10 mouse cellular contexts compared by ENCODE assay signal in genomic region chr17:10408681-10409081, GRCm38 (mm10).
A peak's percentile ranks its signal among the peaks of the same experiment; 100 is the strongest.
DNase-seq lines count a peak whose midpoint lies in the region; TF ChIP-seq lines count a peak whose summit lies in the region.
"Had no signal": no experiment of that assay in that cellular context is flagged by ENCODE, and none has a peak within 500 bp of the region (broad histone marks: within the 10 kb centered on the region; RNA-seq: fewer than 3 reads in every experiment).

No protein-coding gene starts in this region.

- no peak for TF ChIP-seq POLR2A in cerebellum, adult 2 months (IDR thresholded peaks at IDR 0.05; ENCODE audit: borderline replicate concordance, insufficient read depth, low read length)

- 71% methylated on average over 4 of the region's 4 CpGs for WGBS in cerebellum, adult 2 months

- TF ChIP-seq CTCF in gastrocnemius, adult 2 months (IDR thresholded peaks at IDR 0.05): no peak
- TF ChIP-seq CTCF in left cerebral cortex, adult 2 months (IDR thresholded peaks at IDR 0.05): no peak
- TF ChIP-seq CTCF in cerebellum, adult 2 months (IDR thresholded peaks at IDR 0.05; ENCODE audit: borderline replicate concordance, insufficient read depth, low read depth, low read length): no peak

- DNase-seq in gastrocnemius, adult 2 months: peak; percentile 66
- DNase-seq in gastrocnemius, postnatal 36 days: no peak
- DNase-seq in left cerebral cortex, adult 2 months (ENCODE audit: extremely low spot score in 1 of 2, low spot score in 2 of 2): no peak
- no peak for DNase-seq in left cerebral cortex, adult 11 months (ENCODE audit: low spot score)
- peak; percentile 34 to 45 for DNase-seq in adrenal gland, postnatal 36 days
- DNase-seq in hindlimb bud, embryonic 11.5 days (ENCODE audit: extremely low spot score, low read depth, low spot score): peak; percentile 30
- no peak for DNase-seq in cerebellum, adult 2 months
- no peak for DNase-seq in cerebellum, postnatal 36 days
- DNase-seq: lung, postnatal 14 days had no signal

- H3K4me3 ChIP-seq in gastrocnemius, adult 2 months: no peak overlapping the region
- no peak overlapping the region for H3K4me3 ChIP-seq in left cerebral cortex, adult 2 months
- H3K4me3 ChIP-seq in cerebellum, adult 2 months (replicated peaks; ENCODE audit: insufficient read depth, low read depth, low read length): no peak overlapping the region
- H3K4me3 ChIP-seq: forebrain, embryonic 10.5 days had no signal

- intact Hi-C loops in gastrocnemius, adult 2 months (cut with DNase I): loop anchor here (10.0 kb wide), 1 partner anchor 164 kb away; no protein-coding TSS in a partner anchor
- intact Hi-C loops in gastrocnemius, postnatal 36 days (cut with DNase I): no loop called here
- intact Hi-C loops in left cerebral cortex, adult 2 months (cut with DNase I): loop anchor here (10.0 kb wide), 1 partner anchor 336 kb away; no protein-coding TSS in a partner anchor

- H3K27ac ChIP-seq in gastrocnemius, adult 2 months: peak overlapping the region; percentile 88
- H3K27ac ChIP-seq in left cerebral cortex, adult 2 months: peak overlapping the region; percentile 66
- no peak overlapping the region for H3K27ac ChIP-seq in cerebellum, adult 2 months (ENCODE audit: insufficient read depth, low read length)
- H3K27ac ChIP-seq: forebrain, embryonic 10.5 days had no signal

- no peaks in the 10 kb centered on the region for H3K27me3 ChIP-seq in cerebellum, adult 2 months (ENCODE audit: control insufficient read depth, insufficient read depth, low read length)

- peaks cover 4% of the 10 kb centered on the region; the same call in 1 of the 2 replicates for H3K4me1 ChIP-seq in cerebellum, adult 2 months (ENCODE audit: control insufficient read depth, insufficient read depth, low read length)

Comparison
In these comparisons a context has a peak if more than half of its experiments do, and no peak if none do; other contexts are left out.
1. DNase-seq: peak in gastrocnemius, adult 2 months (single experiment), adrenal gland, postnatal 36 days (2 of 2) and hindlimb bud, embryonic 11.5 days (single experiment); none in gastrocnemius, postnatal 36 days (0 of 2), left cerebral cortex, adult 2 months (0 of 2), left cerebral cortex, adult 11 months (single experiment), cerebellum, adult 2 months (0 of 2) and cerebellum, postnatal 36 days (0 of 2).